Mouse (Mus musculus): ENCODE data around the gene Sec24a.

The Sec24a gene

DNA sequence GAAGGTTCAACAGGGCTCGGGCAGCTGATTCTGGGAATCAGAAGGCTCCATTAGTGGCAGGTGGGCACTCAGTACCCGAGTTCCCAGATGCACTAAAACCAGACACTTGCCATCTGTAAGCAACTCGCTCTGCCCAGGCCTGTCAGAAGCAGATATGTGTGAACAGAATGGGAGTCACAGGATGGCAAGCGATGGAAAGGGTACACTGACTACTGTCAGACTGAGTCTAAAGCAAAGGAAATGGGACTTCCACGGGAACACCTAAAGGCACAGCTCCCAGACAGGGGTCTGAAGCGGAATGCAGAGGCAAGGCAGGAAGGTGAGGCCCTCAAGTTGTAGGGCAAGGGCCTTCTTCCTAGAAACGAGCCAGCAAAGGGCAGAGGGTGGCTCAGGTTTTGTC is 117.2 kb downstream of the Sec24a start:
- Histone ChIP-seq H3K27me3 (ENCODE audit: insufficient read depth, low read length) (no peaks in the 10 kb centered on the region), H3K4me1 (replicated peaks; ENCODE audit: low read depth, low read length) (peaks cover 87% of the 10 kb centered on the region), H3K4me3 (replicated peaks; ENCODE audit: low read length) (peak overlapping the region; percentile 97), H3K36me3 (ENCODE audit: insufficient read depth, low read length) (peaks cover 76% of the 10 kb centered on the region), H3K9me3 (ENCODE audit: low read length) (no peaks in the 10 kb centered on the region)
- TF ChIP-seq POU5F1 (IDR thresholded peaks at IDR 0.05; ENCODE audit: borderline replicate concordance, low read length) = no peak
- TF ChIP-seq NANOG (IDR thresholded peaks at IDR 0.05; ENCODE audit: borderline replicate concordance, low read length) = no peak
- TF ChIP-seq CTCF (conservative IDR thresholded peaks at IDR 0.05; ENCODE audit: low read length) = no peak

DNA sequence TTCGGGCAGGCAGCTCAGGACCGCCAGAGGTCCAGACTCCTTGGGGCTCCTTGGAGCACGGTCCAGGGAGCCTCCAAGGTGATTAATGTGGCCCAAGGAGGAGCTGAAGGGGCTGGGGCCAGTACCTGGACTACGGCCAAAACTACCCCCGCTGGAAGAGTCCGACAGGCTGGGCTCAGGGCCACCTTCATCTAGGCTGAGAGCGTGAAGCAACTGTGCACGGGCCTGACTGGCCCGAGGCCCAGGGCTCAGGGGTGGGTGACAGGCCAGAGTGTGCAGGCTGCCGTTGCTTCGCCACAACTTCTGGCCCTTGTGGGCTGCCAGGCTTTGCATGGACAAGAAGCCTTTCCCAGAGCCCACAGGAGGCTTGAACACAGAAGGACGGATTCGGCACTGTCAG is 118.1 kb downstream of the Sec24a start:
- peaks cover 85% of the 10 kb centered on the region for H3K36me3 ChIP-seq (ENCODE audit: insufficient read depth, low read length)
- no peaks in the 10 kb centered on the region for H3K9me3 ChIP-seq (ENCODE audit: low read length)
- peak overlapping the region; percentile 97 for H3K4me3 ChIP-seq (replicated peaks; ENCODE audit: low read length)
- no peak for TF ChIP-seq POU5F1 (IDR thresholded peaks at IDR 0.05; ENCODE audit: borderline replicate concordance, low read length)
- peaks cover 97% of the 10 kb centered on the region for H3K4me1 ChIP-seq (replicated peaks; ENCODE audit: low read depth, low read length)
- no peaks in the 10 kb centered on the region for H3K27me3 ChIP-seq (ENCODE audit: insufficient read depth, low read length)

DNA sequence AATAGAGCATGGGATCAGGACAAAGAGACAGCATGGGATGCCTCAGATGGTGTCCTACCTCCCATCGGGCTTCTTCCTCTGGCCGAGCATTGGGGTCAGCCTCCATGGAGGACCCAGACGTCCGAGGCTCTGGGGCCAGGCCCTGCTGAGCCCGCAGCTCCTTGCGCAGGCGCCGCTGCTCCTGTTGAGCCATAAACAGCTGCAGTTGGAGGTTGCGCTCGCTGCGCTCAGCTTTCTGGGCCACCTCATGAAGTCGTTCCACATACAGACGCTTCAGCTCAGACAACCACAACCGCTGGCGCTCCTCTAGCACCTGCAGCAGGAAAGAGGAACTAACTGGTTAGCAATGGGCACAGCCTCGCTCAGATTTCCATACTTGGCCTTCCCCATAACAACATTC is 119.2 kb downstream of the Sec24a start:
- TF ChIP-seq CTCF (conservative IDR thresholded peaks at IDR 0.05; ENCODE audit: low read length) = no peak
- no peak for TF ChIP-seq POU5F1 (IDR thresholded peaks at IDR 0.05; ENCODE audit: borderline replicate concordance, low read length)
- TF ChIP-seq NANOG (IDR thresholded peaks at IDR 0.05; ENCODE audit: borderline replicate concordance, low read length) = no peak
- Histone ChIP-seq H3K4me1 (replicated peaks; ENCODE audit: low read depth, low read length) (peaks cover 99% of the 10 kb centered on the region), H3K36me3 (ENCODE audit: insufficient read depth, low read length) (peaks cover 95% of the 10 kb centered on the region), H3K9me3 (ENCODE audit: low read length) (no peaks in the 10 kb centered on the region), H3K4me3 (replicated peaks; ENCODE audit: low read length) (peak overlapping the region; percentile 97), H3K27me3 (ENCODE audit: insufficient read depth, low read length) (no peaks in the 10 kb centered on the region)

DNA sequence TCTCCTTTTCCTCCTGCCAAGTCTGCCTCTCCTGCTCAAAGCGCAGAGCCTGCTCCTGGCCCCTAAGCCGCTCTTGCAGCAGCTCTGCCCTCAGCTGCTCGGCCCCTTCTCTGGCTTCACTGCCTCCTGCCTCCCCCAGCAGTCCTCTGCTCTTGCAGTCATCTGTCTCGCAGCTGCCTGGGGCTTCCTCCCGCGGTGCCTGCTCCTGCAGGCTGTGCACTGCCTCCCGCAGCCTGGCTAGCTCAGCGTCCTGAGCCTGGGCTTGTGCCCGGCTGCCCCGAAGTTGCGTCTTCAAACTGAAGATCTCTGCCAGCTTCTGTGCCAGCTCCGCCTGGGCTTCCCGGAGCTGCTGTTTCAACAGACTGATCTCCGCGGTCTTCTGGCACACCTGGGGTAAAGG is 119.7 kb downstream of the Sec24a start:
- no peaks in the 10 kb centered on the region for H3K9me3 ChIP-seq (ENCODE audit: low read length)
- H3K36me3 ChIP-seq (ENCODE audit: insufficient read depth, low read length) = peaks cover 91% of the 10 kb centered on the region
- TF ChIP-seq POU5F1 (IDR thresholded peaks at IDR 0.05; ENCODE audit: borderline replicate concordance, low read length) (no peak), CTCF (conservative IDR thresholded peaks at IDR 0.05; ENCODE audit: low read length) (no peak), NANOG (IDR thresholded peaks at IDR 0.05; ENCODE audit: borderline replicate concordance, low read length) (no peak)
- H3K4me1 ChIP-seq (replicated peaks; ENCODE audit: low read depth, low read length) = peaks cover 99% of the 10 kb centered on the region
- no peaks in the 10 kb centered on the region for H3K27me3 ChIP-seq (ENCODE audit: insufficient read depth, low read length)
- peak overlapping the region; percentile 97 for H3K4me3 ChIP-seq (replicated peaks; ENCODE audit: low read length)

DNA sequence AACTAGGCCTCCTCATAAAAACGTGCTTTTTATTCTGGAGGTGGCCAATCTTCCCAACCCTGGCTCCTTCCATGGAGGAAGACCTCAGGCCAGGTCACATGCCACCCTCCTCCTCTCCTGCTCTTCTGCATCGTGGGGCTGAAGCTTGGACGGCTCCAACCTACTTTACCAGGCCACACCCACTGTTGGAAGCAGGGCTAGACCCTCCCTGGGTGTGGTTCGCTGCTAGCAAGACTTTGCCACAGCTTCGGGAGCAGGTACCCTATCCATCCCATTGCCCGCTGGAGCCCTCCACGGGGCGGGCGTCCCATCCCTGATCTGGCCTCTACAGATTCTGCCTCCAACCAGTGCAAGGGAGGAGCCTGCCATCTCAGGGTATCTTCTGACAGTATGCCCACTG is 120.2 kb downstream of the Sec24a start:
- no peaks in the 10 kb centered on the region for H3K27me3 ChIP-seq (ENCODE audit: insufficient read depth, low read length)
- TF ChIP-seq CTCF (conservative IDR thresholded peaks at IDR 0.05; ENCODE audit: low read length) (no peak), POU5F1 (IDR thresholded peaks at IDR 0.05; ENCODE audit: borderline replicate concordance, low read length) (no peak), NANOG (IDR thresholded peaks at IDR 0.05; ENCODE audit: borderline replicate concordance, low read length) (no peak)

More for the DNA sequence above, 120.2 kb downstream of the Sec24a start:
- Histone ChIP-seq H3K36me3 (ENCODE audit: insufficient read depth, low read length) (peaks cover 86% of the 10 kb centered on the region), H3K9me3 (ENCODE audit: low read length) (no peaks in the 10 kb centered on the region), H3K4me3 (replicated peaks; ENCODE audit: low read length) (peak overlapping the region; percentile 97), H3K4me1 (replicated peaks; ENCODE audit: low read depth, low read length) (peaks cover 99% of the 10 kb centered on the region)

Measured in E14TG2a.4 (cell line).